Mouse (Mus musculus) heart, postnatal 14 days (tissue): ENCODE measurements around the gene Stc2. TPM values are rescaled to one million over a fixed set of nuclear protein-coding genes. Genes with fewer than 3 reads are reported as not detected.
A peak's percentile ranks its signal among the peaks of the same experiment; 100 is the strongest.

Experiments
- DNase-seq, 2 experiments: peaks; one replicate each; pipeline ENCODE4 v3.0.0; 2021 to 2022
- intact Hi-C: fragments of 180-260 bp; cut with DNase I; formaldehyde crosslinking; loops from one replicate; pipeline ENCODE4 v1.15.1; 2025
- total RNA-seq, 2 experiments: library from RNA; stranded (reverse); gene quantifications; 2 replicates each; pipeline ENCODE4 v1.2.3; 2021

The Stc2 gene
- total RNA-seq, 2 experiments from 2014 or later: 21.9 to 25.3 TPM

DNA sequence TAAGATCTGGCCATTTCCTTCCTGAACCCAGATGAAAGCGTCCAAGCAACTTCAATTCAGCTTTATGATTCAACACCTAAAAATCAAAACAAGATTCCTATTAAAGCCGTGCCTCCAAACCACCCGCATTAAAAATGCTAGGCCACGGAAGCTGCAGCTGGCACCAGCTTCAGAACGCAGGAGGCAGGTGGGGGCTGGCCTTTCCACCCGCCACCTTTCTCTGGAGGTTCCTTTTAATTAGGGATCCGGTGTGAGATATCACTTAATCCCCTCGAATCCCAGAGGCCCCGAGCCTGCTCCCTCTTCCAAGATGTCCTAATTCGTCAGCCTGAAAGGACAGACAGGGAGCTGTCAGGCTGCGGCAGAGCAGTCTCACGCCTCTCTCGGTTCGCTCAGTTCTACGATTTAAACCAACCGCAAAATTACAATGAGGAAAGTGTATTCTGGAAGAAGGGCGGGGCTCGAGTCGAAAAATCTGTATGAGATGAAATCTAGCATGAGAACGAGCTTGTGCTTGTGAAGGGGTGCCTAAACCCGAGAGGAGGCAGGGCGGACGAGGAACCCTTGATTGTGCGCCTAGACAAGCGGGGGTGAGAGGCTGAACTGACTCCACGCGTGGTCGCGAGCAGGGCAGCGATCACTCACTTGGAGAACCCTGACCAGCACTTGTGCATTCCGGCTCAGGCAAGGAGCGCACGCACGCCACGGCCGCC lies 1.5 kb downstream of the Stc2 start:
- intact Hi-C loops: loop anchor here (5.0 to 10.0 kb wide), 2 partner anchors 239 to 1574 kb away; no protein-coding TSS in a partner anchor
- no peak for DNase-seq

GRCm38 (mm10) chr11:31366827-31367226 lies 3.0 kb downstream of the Stc2 start:
- intact Hi-C loops: loop anchor here (5.0 to 10.0 kb wide), 2 partner anchors 240 to 1572 kb away; no protein-coding TSS in a partner anchor
- DNase-seq: no peak

GRCm38 (mm10) chr11:31366421-31366820 lies 3.5 kb downstream of the Stc2 start:
- DNase-seq: peak in 1 of 2 experiments; percentile 0
- intact Hi-C loops: loop anchor here (5.0 to 10.0 kb wide), 2 partner anchors 241 to 1572 kb away; no protein-coding TSS in a partner anchor

GRCm38 (mm10) chr11:31365981-31366380 lies 3.9 kb downstream of the Stc2 start:
- DNase-seq: peak in 1 of 2 experiments; percentile 1
- intact Hi-C loops: loop anchor here (5.0 to 10.0 kb wide), 2 partner anchors 241 to 1571 kb away; no protein-coding TSS in a partner anchor

DNA sequence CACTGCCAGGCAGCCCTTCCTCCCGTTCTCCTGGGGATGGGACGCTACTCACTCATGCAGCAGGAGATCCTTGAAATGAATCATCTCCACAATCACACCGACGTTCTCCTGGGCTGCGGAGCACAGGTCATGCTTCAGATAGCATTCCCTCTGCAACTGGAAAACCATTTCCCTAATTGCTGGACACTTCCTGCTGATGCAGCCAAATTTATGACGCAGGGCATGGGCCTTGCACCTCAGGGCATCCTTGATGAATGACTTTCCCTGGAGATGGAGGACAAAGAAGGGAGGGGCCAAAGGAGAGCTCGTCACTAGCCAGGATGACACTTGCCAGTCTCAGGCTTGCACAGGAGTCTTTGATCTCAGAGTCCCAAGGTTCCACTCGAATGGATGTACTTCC lies 4.6 kb downstream of the Stc2 start:
- intact Hi-C loops: loop anchor here (5.0 to 10.0 kb wide), 2 partner anchors 242 to 1570 kb away; no protein-coding TSS in a partner anchor
- no peak for DNase-seq

GRCm38 (mm10) chr11:31362856-31363255 lies 7.0 kb downstream of the Stc2 start:
- DNase-seq: no peak

GRCm38 (mm10) chr11:31362330-31362729 lies 7.5 kb downstream of the Stc2 start:
- intact Hi-C loops: loop anchor here (10.0 kb wide), 1 partner anchor 1568 kb away; no protein-coding TSS in a partner anchor

More at GRCm38 (mm10) chr11:31362856-31363255, 7.0 kb downstream of the Stc2 start:
- intact Hi-C loops: loop anchor here (10.0 kb wide), 1 partner anchor 1568 kb away; no protein-coding TSS in a partner anchor

GRCm38 (mm10) chr11:31361047-31361446 lies 8.8 kb downstream of the Stc2 start:
- intact Hi-C loops: loop anchor here (10.0 kb wide), 1 partner anchor 1566 kb away; no protein-coding TSS in a partner anchor
- DNase-seq: no peak

More at GRCm38 (mm10) chr11:31362330-31362729, 7.5 kb downstream of the Stc2 start:
- peak in 1 of 2 experiments; percentile 61 for DNase-seq

GRCm38 (mm10) chr11:31359283-31359902 lies 10.5 kb downstream of the Stc2 start:
- intact Hi-C loops: no loop called here
- DNase-seq: no peak

DNA sequence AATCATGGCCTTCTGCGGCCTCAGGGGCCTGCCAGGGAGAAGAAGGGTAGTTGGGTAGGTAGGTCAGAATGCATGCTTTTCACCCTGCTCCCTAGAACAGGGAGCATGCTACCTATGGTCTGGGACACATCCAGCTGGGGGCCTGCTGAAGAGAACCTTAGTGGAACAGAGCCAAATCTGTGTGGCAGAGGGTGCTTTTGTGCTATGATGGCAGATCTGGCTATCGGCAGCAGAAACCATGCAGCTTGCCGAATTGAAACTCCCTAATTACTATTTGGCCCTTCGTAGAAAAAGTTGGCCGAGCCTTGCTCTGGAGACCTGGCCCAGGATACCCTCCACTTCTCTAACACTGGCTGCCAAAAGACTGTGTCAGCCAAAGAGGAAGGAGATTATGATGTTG lies 11.4 kb downstream of the Stc2 start:
- DNase-seq: no peak
- intact Hi-C loops: no loop called here

- no peak for DNase-seq
- intact Hi-C loops: no loop called here
Observed at GRCm38 (mm10) chr11:31356866-31357265, 13.0 kb downstream of the Stc2 start.

GRCm38 (mm10) chr11:31355737-31356136 lies 14.1 kb downstream of the Stc2 start:
- intact Hi-C loops: no loop called here
- DNase-seq: no peak

- no peak for DNase-seq
- intact Hi-C loops: no loop called here
Observed at GRCm38 (mm10) chr11:31354514-31354913, 15.4 kb downstream of the Stc2 start.

Other genes with a start within 250 kb of the Stc2 start
- not detected for gene Gm17332, start 187.6 kb downstream of the Stc2 start, total RNA-seq